Mouse (Mus musculus): ENCODE data around the gene Col4a2. TPM values are rescaled to one million over a fixed set of nuclear protein-coding genes. Genes with fewer than 3 reads are reported as not detected.

Gene Col4a2
- 8.4 and 9.0 TPM in 2 replicates for polyA plus RNA-seq (2012; rRNA removed)

DNA sequence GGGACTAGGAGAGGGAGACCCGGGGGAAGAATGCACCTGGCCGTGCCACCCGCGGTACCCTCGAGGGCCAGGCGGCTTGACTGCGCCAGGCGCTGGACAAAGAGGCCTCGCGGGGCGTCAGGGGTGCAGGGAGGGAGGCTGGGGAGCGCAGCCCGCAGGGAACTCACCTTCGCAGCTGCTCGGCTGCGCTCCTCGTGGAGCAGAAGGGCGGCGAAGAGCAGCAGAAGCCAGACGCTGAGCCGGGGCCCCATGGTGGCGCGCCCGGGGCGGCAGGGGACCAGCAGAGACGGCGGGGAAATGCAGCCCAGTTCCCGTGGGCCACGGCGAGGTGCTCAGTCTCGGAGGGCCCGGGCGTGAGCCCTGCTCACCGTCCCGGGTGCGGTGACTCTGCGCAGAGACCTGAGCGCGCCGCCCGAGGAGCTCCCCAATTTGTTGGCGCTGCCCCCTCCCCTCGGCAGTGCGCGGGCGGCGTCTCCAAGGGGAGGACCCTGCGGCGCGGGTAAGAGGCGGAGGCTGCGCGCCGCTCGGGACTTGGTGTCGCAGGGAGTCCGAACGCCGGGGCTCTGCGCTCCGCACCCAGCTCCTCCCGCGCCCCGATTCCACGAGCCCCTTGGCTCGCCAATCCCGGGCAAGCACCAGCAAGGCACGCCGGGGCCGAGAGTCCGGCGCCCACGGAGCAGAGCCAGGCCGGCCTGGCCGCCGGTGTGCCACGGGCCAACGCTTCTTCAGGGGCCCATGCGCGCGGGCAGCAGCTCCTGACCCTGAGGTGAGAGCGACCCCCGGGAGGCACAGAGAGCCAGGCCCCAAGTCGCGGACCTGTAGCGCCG is at the start of gene Col4a2, which contains the start of gene Col4a1:
Gene Col4a2, plus strand, starts transcription at position 457 of the 827 bp plus-strand sequence.
Gene Col4a1, minus strand, starts transcription at position 478 of the 827 bp plus-strand sequence.
- H3K27ac ChIP-seq (ENCODE audit: control insufficient read depth, insufficient read depth, low read depth, low read length) = peak within 1 kb of the TSS; percentile 30
- peaks cover 13% of the 10 kb centered on the region for H3K4me1 ChIP-seq (ENCODE audit: control insufficient read depth, insufficient read depth, low read length)
- H3K36me3 ChIP-seq (ENCODE audit: control insufficient read depth, insufficient read depth, low read length) = no peaks in the 10 kb centered on the region
- no peaks in the 10 kb centered on the region for H3K27me3 ChIP-seq (ENCODE audit: control insufficient read depth, insufficient read depth, low read length)
- TF ChIP-seq CTCF (IDR thresholded peaks at IDR 0.05; ENCODE audit: control insufficient read depth, insufficient read depth, insufficient replicate concordance, low read depth, low read length) (no peak), POLR2A (IDR thresholded peaks at IDR 0.05; ENCODE audit: control insufficient read depth, low read depth, low read length) (0 out of 2 replicates have a peak, but pooled peaks have one; percentile 32)
- H3K4me3 ChIP-seq (ENCODE audit: control insufficient read depth, low read depth, low read length) = peak within 1 kb of the TSS; percentile 52

DNA sequence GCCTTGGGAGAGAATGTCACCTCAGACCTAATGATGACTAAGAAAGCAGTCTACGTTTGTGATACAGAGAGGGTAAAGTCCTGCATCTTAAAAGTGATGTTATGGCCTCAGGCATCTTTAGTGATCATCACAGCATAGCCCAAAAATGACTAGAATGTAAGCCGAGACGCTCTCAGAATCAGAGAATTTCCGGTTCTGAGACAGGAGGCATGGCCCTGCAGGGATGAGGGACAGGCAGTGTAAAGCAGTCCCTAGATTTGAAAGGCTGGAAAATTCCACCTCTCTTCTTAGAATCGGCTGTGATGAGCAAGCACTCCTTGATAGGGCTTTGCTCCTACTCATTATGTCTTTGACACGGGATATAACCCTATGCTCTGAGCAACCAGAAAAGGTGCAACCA is 48.8 kb upstream of the Col4a2 start:
- no peak overlapping the region for H3K27ac ChIP-seq (ENCODE audit: control insufficient read depth, insufficient read depth, low read depth, low read length)

DNA sequence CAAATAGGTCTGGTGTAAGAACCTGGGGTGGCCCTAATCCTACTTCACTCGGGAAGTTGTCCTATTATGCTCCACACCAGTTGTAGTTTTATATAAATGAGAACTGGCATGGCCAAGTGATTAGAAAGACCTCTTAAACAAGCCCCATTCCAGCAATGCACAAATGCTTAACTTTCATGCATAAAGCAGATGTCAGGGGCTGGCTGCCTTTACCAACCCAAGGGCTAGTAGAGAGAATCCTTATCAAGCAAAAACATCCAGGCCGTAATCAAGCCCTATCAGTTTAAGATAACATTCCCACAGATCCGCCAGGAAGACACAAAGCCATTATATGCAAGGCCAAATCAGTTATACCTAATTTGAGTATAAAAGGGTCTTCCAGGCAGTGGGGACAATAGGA is 46.6 kb upstream of the Col4a2 start:
- H3K4me3 ChIP-seq (ENCODE audit: control insufficient read depth, low read depth, low read length) = no peak overlapping the region
- H3K27ac ChIP-seq (ENCODE audit: control insufficient read depth, insufficient read depth, low read depth, low read length) = no peak overlapping the region
- H3K4me1 ChIP-seq (ENCODE audit: control insufficient read depth, insufficient read depth, low read length) = peaks cover 8% of the 10 kb centered on the region
- H3K27me3 ChIP-seq (ENCODE audit: control insufficient read depth, insufficient read depth, low read length) = no peaks in the 10 kb centered on the region
- TF ChIP-seq CTCF (IDR thresholded peaks at IDR 0.05; ENCODE audit: control insufficient read depth, insufficient read depth, insufficient replicate concordance, low read depth, low read length) (no peak), POLR2A (IDR thresholded peaks at IDR 0.05; ENCODE audit: control insufficient read depth, low read depth, low read length) (no peak)
- H3K36me3 ChIP-seq (ENCODE audit: control insufficient read depth, insufficient read depth, low read length) = no peaks in the 10 kb centered on the region

More for the DNA sequence above, 48.8 kb upstream of the Col4a2 start:
- H3K4me1 ChIP-seq (ENCODE audit: control insufficient read depth, insufficient read depth, low read length) = peaks cover under 1% of the 10 kb centered on the region; the same call in 1 of the 2 replicates
- no peaks in the 10 kb centered on the region for H3K27me3 ChIP-seq (ENCODE audit: control insufficient read depth, insufficient read depth, low read length)
- H3K36me3 ChIP-seq (ENCODE audit: control insufficient read depth, insufficient read depth, low read length) = no peaks in the 10 kb centered on the region
- no peak for TF ChIP-seq CTCF (IDR thresholded peaks at IDR 0.05; ENCODE audit: control insufficient read depth, insufficient read depth, insufficient replicate concordance, low read depth, low read length)
- no peak for TF ChIP-seq POLR2A (IDR thresholded peaks at IDR 0.05; ENCODE audit: control insufficient read depth, low read depth, low read length)
- no peak overlapping the region for H3K4me3 ChIP-seq (ENCODE audit: control insufficient read depth, low read depth, low read length)

DNA sequence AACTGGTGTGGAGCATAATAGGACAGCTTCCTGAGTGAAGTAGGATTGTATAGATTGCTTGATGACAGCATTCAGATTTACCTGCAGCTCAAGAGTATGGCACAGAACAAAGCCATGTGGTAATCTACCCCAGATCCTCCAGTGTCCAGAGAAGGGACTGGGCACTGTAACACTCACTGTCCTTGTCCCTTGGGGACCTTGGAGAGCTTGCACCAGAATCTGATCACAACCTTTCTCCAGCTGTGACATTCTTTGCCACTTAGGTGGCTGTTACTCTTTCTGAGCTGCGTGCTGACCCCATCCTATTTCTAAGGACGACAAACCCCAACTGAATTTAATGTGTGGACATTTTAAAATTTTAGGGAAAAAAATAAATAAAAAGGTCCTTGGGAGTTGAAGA is 46.1 kb upstream of the Col4a2 start:
- TF ChIP-seq CTCF (IDR thresholded peaks at IDR 0.05; ENCODE audit: control insufficient read depth, insufficient read depth, insufficient replicate concordance, low read depth, low read length) (no peak), POLR2A (IDR thresholded peaks at IDR 0.05; ENCODE audit: control insufficient read depth, low read depth, low read length) (no peak)
- H3K4me1 ChIP-seq (ENCODE audit: control insufficient read depth, insufficient read depth, low read length) = peaks cover 8% of the 10 kb centered on the region

DNA sequence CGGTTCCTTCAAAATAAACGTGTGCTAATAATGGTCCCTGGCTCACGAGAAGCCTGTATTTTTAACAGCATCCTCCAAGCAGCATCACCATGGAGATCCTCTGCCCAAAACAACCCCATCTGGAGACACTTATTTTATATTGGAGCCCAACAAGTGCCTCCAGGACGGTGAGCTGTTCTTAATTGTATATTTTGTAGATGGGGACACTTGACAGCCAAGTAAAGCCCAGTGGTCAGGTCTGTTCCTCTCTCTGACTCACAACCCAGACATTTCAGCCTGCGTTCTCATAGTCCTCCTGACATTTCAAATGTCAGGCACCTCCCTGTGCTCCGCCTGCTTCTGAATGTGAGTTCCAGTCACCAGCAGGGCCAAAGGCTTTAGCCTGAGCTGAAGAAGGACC is 43.9 kb upstream of the Col4a2 start:
- H3K36me3 ChIP-seq (ENCODE audit: control insufficient read depth, insufficient read depth, low read length) = no peaks in the 10 kb centered on the region
- no peak overlapping the region for H3K27ac ChIP-seq (ENCODE audit: control insufficient read depth, insufficient read depth, low read depth, low read length)
- peaks cover 8% of the 10 kb centered on the region for H3K4me1 ChIP-seq (ENCODE audit: control insufficient read depth, insufficient read depth, low read length)
- TF ChIP-seq POLR2A (IDR thresholded peaks at IDR 0.05; ENCODE audit: control insufficient read depth, low read depth, low read length) (no peak), CTCF (IDR thresholded peaks at IDR 0.05; ENCODE audit: control insufficient read depth, insufficient read depth, insufficient replicate concordance, low read depth, low read length) (no peak)
- no peaks in the 10 kb centered on the region for H3K27me3 ChIP-seq (ENCODE audit: control insufficient read depth, insufficient read depth, low read length)
- no peak overlapping the region for H3K4me3 ChIP-seq (ENCODE audit: control insufficient read depth, low read depth, low read length)

More for the DNA sequence above, 46.1 kb upstream of the Col4a2 start:
- Histone ChIP-seq H3K36me3 (ENCODE audit: control insufficient read depth, insufficient read depth, low read length) (no peaks in the 10 kb centered on the region), H3K27ac (ENCODE audit: control insufficient read depth, insufficient read depth, low read depth, low read length) (no peak overlapping the region), H3K4me3 (ENCODE audit: control insufficient read depth, low read depth, low read length) (no peak overlapping the region), H3K27me3 (ENCODE audit: control insufficient read depth, insufficient read depth, low read length) (no peaks in the 10 kb centered on the region)

DNA sequence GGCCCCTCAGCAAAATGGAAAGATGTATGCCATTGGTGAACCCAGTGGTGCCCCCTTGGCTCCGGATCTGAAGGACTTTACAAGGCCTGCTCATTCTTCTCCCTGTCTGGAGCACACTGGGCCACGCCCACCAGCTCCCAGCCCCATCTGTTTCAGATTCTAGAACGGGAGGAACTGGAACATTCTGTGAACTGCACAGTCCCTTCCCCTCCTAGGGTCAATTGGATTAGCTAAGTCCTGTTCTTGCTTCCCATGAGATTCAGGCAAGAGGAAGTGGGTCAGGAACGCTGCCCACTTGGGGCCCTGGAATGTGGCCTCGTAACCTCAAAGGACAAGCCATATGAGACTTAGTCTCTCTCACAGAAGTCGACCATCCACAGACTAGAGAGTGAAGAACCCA is 41.8 kb upstream of the Col4a2 start:
- TF ChIP-seq POLR2A (IDR thresholded peaks at IDR 0.05; ENCODE audit: control insufficient read depth, low read depth, low read length) (no peak), CTCF (IDR thresholded peaks at IDR 0.05; ENCODE audit: control insufficient read depth, insufficient read depth, insufficient replicate concordance, low read depth, low read length) (no peak)
- H3K4me3 ChIP-seq (ENCODE audit: control insufficient read depth, low read depth, low read length) = no peak overlapping the region
- H3K36me3 ChIP-seq (ENCODE audit: control insufficient read depth, insufficient read depth, low read length) = no peaks in the 10 kb centered on the region
- H3K27me3 ChIP-seq (ENCODE audit: control insufficient read depth, insufficient read depth, low read length) = no peaks in the 10 kb centered on the region
- H3K4me1 ChIP-seq (ENCODE audit: control insufficient read depth, insufficient read depth, low read length) = peaks cover 8% of the 10 kb centered on the region
- no peak overlapping the region for H3K27ac ChIP-seq (ENCODE audit: control insufficient read depth, insufficient read depth, low read depth, low read length)

DNA sequence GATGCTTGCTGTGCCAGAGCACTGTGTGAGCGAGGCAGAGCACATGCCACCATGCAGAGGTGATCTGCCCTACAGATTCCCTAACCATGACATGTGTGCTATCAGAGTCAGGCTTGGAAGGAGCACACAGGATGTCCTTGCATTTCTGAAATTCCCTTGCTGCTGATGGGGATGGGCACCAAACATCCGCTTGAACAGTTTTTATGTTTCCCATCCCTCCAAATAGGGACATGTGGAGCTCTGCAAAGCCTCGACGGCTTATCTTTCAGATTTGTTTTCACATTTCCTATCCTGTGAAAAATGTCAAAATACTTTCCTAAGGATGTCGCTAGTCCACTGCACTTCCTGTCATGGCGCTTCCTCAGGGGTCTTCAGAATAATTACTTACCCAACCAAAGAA is 40.4 kb upstream of the Col4a2 start:
- Histone ChIP-seq H3K4me3 (ENCODE audit: control insufficient read depth, low read depth, low read length) (no peak overlapping the region), H3K27ac (ENCODE audit: control insufficient read depth, insufficient read depth, low read depth, low read length) (no peak overlapping the region), H3K36me3 (ENCODE audit: control insufficient read depth, insufficient read depth, low read length) (no peaks in the 10 kb centered on the region), H3K27me3 (ENCODE audit: control insufficient read depth, insufficient read depth, low read length) (no peaks in the 10 kb centered on the region), H3K4me1 (ENCODE audit: control insufficient read depth, insufficient read depth, low read length) (peaks cover 8% of the 10 kb centered on the region)
- no peak for TF ChIP-seq POLR2A (IDR thresholded peaks at IDR 0.05; ENCODE audit: control insufficient read depth, low read depth, low read length)
- no peak for TF ChIP-seq CTCF (IDR thresholded peaks at IDR 0.05; ENCODE audit: control insufficient read depth, insufficient read depth, insufficient replicate concordance, low read depth, low read length)
